Mouse (Mus musculus) cortical plate, adult 2 months (tissue): ENCODE data around the gene Ablim1.

Experiments used
- CTCF ChIP-seq: fragments of 200-500 bp; IDR thresholded peaks from 2 replicates; pipeline ENCODE4 v1.5.1; 2011; ENCODE audit warnings: mild to moderate bottlenecking, control low read depth, low read length; ENCODE audit not compliant: insufficient read depth; ENCODE audit errors: extremely low read depth
- POLR2A ChIP-seq: fragments of 200-500 bp; IDR thresholded peaks from 2 replicates; pipeline ENCODE4 v1.6.1; 2011; ENCODE audit warnings: mild to moderate bottlenecking, low read length, control low read depth; ENCODE audit not compliant: insufficient read depth; ENCODE audit errors: extremely low read depth

- TF ChIP-seq POLR2A (no peak), CTCF (no peak)
These were observed 76.3 kb downstream of the Ablim1 start for GRCm38 (mm10) chr19:57238461-57238860.
